Comparison of ENCODE assay signal across 8 mouse cellular contexts in genomic region chr15:11565503-11566031, GRCm38 (mm10).
A peak's percentile ranks its signal among the peaks of the same experiment; 100 is the strongest.
DNase-seq lines count a peak whose midpoint lies in the region; ATAC-seq lines count a peak whose summit lies in the region.

No protein-coding gene starts in this region.

- peak; percentile 32; a peak in 3 of 4 replicates for ATAC-seq in hematopoietic stem cell, adult 5-6 weeks (replicated peaks in 1 of 2; ENCODE audit: insufficient read depth in 1 of 2, low FRiP score in 2 of 2, low TSS enrichment in 1 of 2, low read depth in 1 of 2, poor library complexity in 2 of 2, severe bottlenecking in 2 of 2)
- ATAC-seq in limb, embryonic 15.5 days (ENCODE audit: insufficient number of reproducible peaks, low FRiP score, low TSS enrichment, low read depth), result no peak

- H3K36me3 ChIP-seq in limb, embryonic 15.5 days, result no peaks in the 10 kb centered on the region

- H3K27ac ChIP-seq in limb, embryonic 15.5 days, result peak overlapping the region; percentile 19; the same call in 1 of the 2 replicates

- no peak overlapping the region for H3K9ac ChIP-seq in limb, embryonic 15.5 days

- 20% methylated on average over 10 of the region's 10 CpGs for WGBS in limb, embryonic 15.5 days

- intact Hi-C loops in gastrocnemius, postnatal 36 days (cut with DNase I), result no loop called here

- no peaks in the 10 kb centered on the region for H3K9me3 ChIP-seq in limb, embryonic 15.5 days

- DNase-seq in ovary, postnatal 36 days (ENCODE audit: low spot score), result peak; percentile 10
- DNase-seq in ovary, postnatal 10 days (ENCODE audit: low spot score), result no peak
- DNase-seq in layer of hippocampus, adult 8-10 months (ENCODE audit: low spot score in 2 of 2), result no peak
- DNase-seq in gastrocnemius, postnatal 36 days, result no peak
- DNase-seq in layer of hippocampus, postnatal 10 days (ENCODE audit: low spot score in 2 of 2), result no peak
- no peak for DNase-seq in layer of hippocampus, adult 18-20 months (ENCODE audit: low spot score in 2 of 2)

- peaks cover 8% of the 10 kb centered on the region; the same call in 1 of the 2 replicates for H3K4me1 ChIP-seq in limb, embryonic 15.5 days

- no peak overlapping the region for H3K4me3 ChIP-seq in limb, embryonic 15.5 days

- H3K27me3 ChIP-seq in limb, embryonic 15.5 days, result no peaks in the 10 kb centered on the region

- 0 out of 2 replicates have a peak overlapping the region, but pooled peaks have one; percentile 12 for H3K4me2 ChIP-seq in limb, embryonic 15.5 days
